Mouse (Mus musculus) embryonic facial prominence, embryonic 11.5 days (tissue): ENCODE results near the gene Plau. TPM values are rescaled to one million over a fixed set of nuclear protein-coding genes. Genes with fewer than 3 reads are reported as not detected.

Experiments
- ATAC-seq: fragments of 200-750 bp; cut with Nextera tagmentation; replicated peaks from 2 replicates; pipeline ENCODE4 v1.8.0; 2017; ENCODE audit warnings: low read depth; ENCODE audit not compliant: insufficient number of reproducible peaks, low FRiP score, low TSS enrichment
- DNase-seq: peaks from one replicate; pipeline ENCODE4 v3.0.0-alpha.2; 2015; ENCODE audit warnings: low spot score
- H3K27ac ChIP-seq: fragments of 300-500 bp; sonication (generic); replicated peaks from 2 replicates; pipeline ENCODE4 v1.5.1; 2014; ENCODE audit warnings: mild to moderate bottlenecking, low read depth, low read length, control low read depth
- H3K27me3 ChIP-seq: fragments of 300-500 bp; sonication (generic); 2 replicates; pipeline ENCODE4 v1.6.1; 2014; ENCODE audit warnings: mild to moderate bottlenecking, low read length, moderate library complexity, mixed read lengths; ENCODE audit not compliant: control insufficient read depth, insufficient read depth
- H3K36me3 ChIP-seq: fragments of 300-500 bp; sonication (generic); replicated peaks from 2 replicates; pipeline ENCODE4 v1.6.1; 2014; ENCODE audit warnings: low read depth, mild to moderate bottlenecking, low read length, moderate library complexity, mixed read lengths; ENCODE audit not compliant: control insufficient read depth, insufficient read depth
- H3K4me1 ChIP-seq: fragments of 300-500 bp; sonication (generic); 2 replicates; pipeline ENCODE4 v1.6.1; 2014; ENCODE audit warnings: low read length, mixed read lengths; ENCODE audit not compliant: control insufficient read depth, insufficient read depth
- H3K4me2 ChIP-seq: fragments of 300-500 bp; sonication (generic); 2 replicates; pipeline ENCODE4 v1.6.1; 2014; ENCODE audit warnings: low read depth, mild to moderate bottlenecking, control low read depth, low read length, moderate library complexity
- H3K4me3 ChIP-seq: fragments of 300-500 bp; sonication (generic); 2 replicates; pipeline ENCODE4 v1.5.1; 2014; ENCODE audit warnings: low read depth, low read length, control low read depth
- H3K9ac ChIP-seq: fragments of 300-500 bp; sonication (generic); replicated peaks from 2 replicates; pipeline ENCODE4 v1.6.1; 2014; ENCODE audit warnings: mild to moderate bottlenecking, control low read depth, low read length
- H3K9me3 ChIP-seq: fragments of 300-500 bp; sonication (generic); replicated peaks from 2 replicates; pipeline ENCODE4 v1.6.1; 2016; ENCODE audit warnings: mild to moderate bottlenecking, low read length, inconsistent platforms, mixed read lengths; ENCODE audit not compliant: control insufficient read depth
- WGBS: fragments of 180-500 bp; shearing (Covaris S2); extraction: QIAGEN DNeasy Blood & Tissue Kit; methylation state at CpG from one replicate; pipeline ENCODE4 v1.1.7; 2014; 5-methylcytosine and 5-hydroxymethylcytosine counted together
- polyA plus RNA-seq: library from polyadenylated mRNA; unstranded; fragments of >200 nt; fragmentation: Nextera tagmentation; extraction: Ambion mirVana; gene quantifications from 2 replicates; pipeline ENCODE4 v1.2.1, GENCODE M21; 2014

Plau gene
- polyA plus RNA-seq, 1 experiment from 2014 or later, result 0.83 TPM

DNA sequence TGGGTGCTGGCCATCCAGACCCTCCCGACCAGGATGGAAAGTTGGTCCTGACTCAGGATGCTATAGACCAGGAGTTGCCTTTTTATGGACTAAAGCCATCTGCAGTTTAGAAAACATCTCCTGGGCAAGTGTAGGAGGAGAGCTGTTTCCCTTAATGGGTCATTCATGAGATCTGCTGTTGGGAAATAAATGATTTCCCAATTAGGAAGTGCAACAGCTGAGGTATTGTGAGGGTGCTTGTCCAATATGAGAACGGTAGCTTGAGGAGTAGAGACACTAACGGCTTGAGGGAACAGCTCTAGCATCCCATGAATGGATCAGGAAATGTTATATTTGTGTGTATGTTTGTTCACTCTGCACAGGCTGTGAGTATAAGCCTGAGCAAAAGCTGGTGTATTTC, 6.2 kb downstream of the Plau start:
- H3K9ac ChIP-seq, result no peak overlapping the region
- 84% methylated on average over 3 of the region's 3 CpGs for WGBS
- no peaks in the 10 kb centered on the region for H3K36me3 ChIP-seq
- DNase-seq, result no peak
- H3K27ac ChIP-seq, result no peak overlapping the region
- no peak overlapping the region for H3K4me2 ChIP-seq
- no peaks in the 10 kb centered on the region for H3K4me1 ChIP-seq
- ATAC-seq, result no peak
- H3K4me3 ChIP-seq, result no peak overlapping the region
- no peaks in the 10 kb centered on the region for H3K27me3 ChIP-seq
- no peaks in the 10 kb centered on the region for H3K9me3 ChIP-seq

- H3K9ac ChIP-seq, result no peak overlapping the region
- H3K27me3 ChIP-seq, result no peaks in the 10 kb centered on the region
- no peaks in the 10 kb centered on the region for H3K4me1 ChIP-seq
- WGBS, result 89% methylated on average over 6 of the region's 6 CpGs
- ATAC-seq, result no peak
- no peak for DNase-seq
- no peaks in the 10 kb centered on the region for H3K9me3 ChIP-seq
- no peak overlapping the region for H3K4me3 ChIP-seq
- no peak overlapping the region for H3K4me2 ChIP-seq
- H3K27ac ChIP-seq, result no peak overlapping the region
- H3K36me3 ChIP-seq, result no peaks in the 10 kb centered on the region
These were observed 7.7 kb downstream of the Plau start for GRCm38 (mm10) chr14:20844126-20844525.

- H3K9ac ChIP-seq, result no peak overlapping the region
- ATAC-seq (no peak), DNase-seq (no peak)
- no peak overlapping the region for H3K4me2 ChIP-seq
- H3K9me3 ChIP-seq, result no peaks in the 10 kb centered on the region
- no peak overlapping the region for H3K27ac ChIP-seq
- H3K27me3 ChIP-seq, result no peaks in the 10 kb centered on the region
- WGBS, result 85% methylated on average over 10 of the region's 10 CpGs
- H3K4me3 ChIP-seq, result no peak overlapping the region
- no peaks in the 10 kb centered on the region for H3K36me3 ChIP-seq
- no peaks in the 10 kb centered on the region for H3K4me1 ChIP-seq
These were observed 8.5 kb downstream of the Plau start for GRCm38 (mm10) chr14:20844671-20845576.

- no peak overlapping the region for H3K4me2 ChIP-seq
- no peaks in the 10 kb centered on the region for H3K27me3 ChIP-seq
- H3K9me3 ChIP-seq, result no peaks in the 10 kb centered on the region
- 68% methylated on average over 9 of the region's 9 CpGs for WGBS
- no peak overlapping the region for H3K9ac ChIP-seq
- DNase-seq (no peak), ATAC-seq (no peak)
- H3K4me1 ChIP-seq, result no peaks in the 10 kb centered on the region
- no peak overlapping the region for H3K27ac ChIP-seq
- H3K4me3 ChIP-seq, result no peak overlapping the region
- no peaks in the 10 kb centered on the region for H3K36me3 ChIP-seq
These were observed 9.2 kb downstream of the Plau start for GRCm38 (mm10) chr14:20845577-20846088.

GRCm38 (mm10) chr14:20846214-20846613, 9.8 kb downstream of the Plau start:
- no peaks in the 10 kb centered on the region for H3K27me3 ChIP-seq
- H3K4me3 ChIP-seq, result no peak overlapping the region
- H3K4me1 ChIP-seq, result no peaks in the 10 kb centered on the region
- no peak overlapping the region for H3K4me2 ChIP-seq
- H3K9me3 ChIP-seq, result no peaks in the 10 kb centered on the region
- no peak overlapping the region for H3K9ac ChIP-seq
- H3K27ac ChIP-seq, result no peak overlapping the region
- no peaks in the 10 kb centered on the region for H3K36me3 ChIP-seq
- ATAC-seq, result no peak
- 86% methylated on average over 7 of the region's 7 CpGs for WGBS
- DNase-seq, result no peak

DNA sequence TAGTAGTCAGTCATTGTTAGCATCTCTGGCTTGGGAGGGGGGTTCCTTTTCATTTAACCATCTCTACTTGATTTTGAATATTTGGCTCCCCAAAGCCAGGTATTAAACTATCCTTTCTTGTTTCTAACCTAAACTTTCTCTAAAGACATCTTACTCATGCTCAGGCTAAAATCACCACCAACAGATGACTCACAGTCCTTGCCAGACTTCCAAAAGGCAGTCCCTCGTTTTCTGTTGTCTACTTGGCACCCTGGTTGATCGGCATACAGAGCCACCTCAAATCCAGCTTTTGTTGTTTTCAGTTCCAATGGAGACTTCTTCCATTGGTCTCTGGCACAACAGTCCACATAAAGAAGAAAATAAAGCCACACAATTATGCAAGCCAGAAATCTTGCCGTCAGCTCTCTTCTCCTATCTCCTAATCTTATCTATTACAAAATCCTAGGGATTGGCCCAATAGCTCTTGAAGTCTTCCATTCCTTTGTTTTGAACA, 11.2 kb downstream of the Plau start:
- Histone ChIP-seq H3K4me2 (no peak overlapping the region), H3K4me3 (no peak overlapping the region), H3K27ac (no peak overlapping the region), H3K36me3 (no peaks in the 10 kb centered on the region), H3K9me3 (no peaks in the 10 kb centered on the region), H3K27me3 (no peaks in the 10 kb centered on the region), H3K9ac (no peak overlapping the region), H3K4me1 (no peaks in the 10 kb centered on the region)
- 87% methylated on average over 3 of the region's 3 CpGs for WGBS
- ATAC-seq, result no peak
- DNase-seq, result no peak

DNA sequence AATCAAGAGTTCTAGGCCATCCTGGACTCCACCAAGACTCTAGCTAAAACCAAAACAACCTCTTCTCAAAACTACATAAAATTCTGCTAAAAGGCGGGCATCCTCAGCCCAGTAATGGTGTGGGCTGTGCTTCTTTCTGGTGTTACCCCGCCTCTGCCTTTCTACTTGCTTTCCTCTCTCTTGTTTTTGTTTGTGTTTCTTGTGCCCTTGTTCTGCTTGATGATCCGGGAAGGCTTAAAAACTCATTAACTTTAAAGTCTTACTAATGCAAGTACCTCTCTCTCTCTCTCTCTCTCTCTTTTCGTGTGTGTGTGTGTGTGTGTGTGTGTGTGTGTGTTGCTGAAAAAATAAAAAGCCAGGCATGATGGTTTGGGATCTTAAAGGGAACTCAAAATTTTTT, 13.3 kb downstream of the Plau start:
- no peak for DNase-seq
- H3K27ac ChIP-seq, result no peak overlapping the region
- H3K4me3 ChIP-seq, result no peak overlapping the region
- H3K9ac ChIP-seq, result no peak overlapping the region
- no peaks in the 10 kb centered on the region for H3K27me3 ChIP-seq
- H3K4me1 ChIP-seq, result no peaks in the 10 kb centered on the region
- H3K9me3 ChIP-seq, result no peaks in the 10 kb centered on the region
- 67% methylated on average over 4 of the region's 4 CpGs for WGBS
- H3K4me2 ChIP-seq, result no peak overlapping the region
- no peaks in the 10 kb centered on the region for H3K36me3 ChIP-seq
- ATAC-seq, result no peak

GRCm38 (mm10) chr14:20850498-20850897, 14.0 kb downstream of the Plau start:
- Histone ChIP-seq H3K4me2 (no peak overlapping the region), H3K27ac (no peak overlapping the region), H3K9me3 (no peaks in the 10 kb centered on the region), H3K4me1 (no peaks in the 10 kb centered on the region), H3K36me3 (no peaks in the 10 kb centered on the region), H3K27me3 (no peaks in the 10 kb centered on the region), H3K9ac (no peak overlapping the region), H3K4me3 (no peak overlapping the region)
- no peak for ATAC-seq
- no peak for DNase-seq
- 68% methylated on average over 2 of the region's 2 CpGs for WGBS
